Mouse (Mus musculus) MEL (cell line): ENCODE data around the gene Mansc1.

Experiments
- CTCF ChIP-seq, 3 experiments: IDR thresholded peaks in 2 of 3; conservative IDR thresholded peaks in 1 of 3; 2 replicates each; pipeline ENCODE4 v1.5.1; 2011 to 2012; ENCODE audit warnings: low read length in 3 of 3, low read depth in 2 of 3, mild to moderate bottlenecking in 2 of 3, improper control_type of control experiment in 1 of 3, inconsistent platforms in 1 of 3, mixed read lengths in 1 of 3, moderate library complexity in 1 of 3; ENCODE audit not compliant: control insufficient read depth in 1 of 3, insufficient read depth in 1 of 3, poor library complexity in 1 of 3, severe bottlenecking in 1 of 3
- EP300 ChIP-seq, 2 experiments: IDR thresholded peaks; 2 replicates each; pipeline ENCODE4 v1.6.1; 2011; ENCODE audit warnings: improper control_type of control experiment in 2 of 2, low read length in 2 of 2, low read depth in 1 of 2, mild to moderate bottlenecking in 1 of 2
- ETS1 ChIP-seq: IDR thresholded peaks from 2 replicates; pipeline ENCODE4 v1.6.1; 2012; ENCODE audit warnings: low read depth, mild to moderate bottlenecking, inconsistent platforms, low read length, improper control_type of control experiment, moderate library complexity
- KAT2A ChIP-seq: conservative IDR thresholded peaks from 2 replicates; pipeline ENCODE4 v1.6.1; 2012; ENCODE audit warnings: low read depth, low read length, improper control_type of control experiment, inconsistent platforms
- MAFK ChIP-seq: IDR thresholded peaks from 2 replicates; pipeline ENCODE4 v1.6.1; 2011; ENCODE audit warnings: low read depth, mild to moderate bottlenecking, low read length, improper control_type of control experiment, borderline replicate concordance
- MAZ ChIP-seq: IDR thresholded peaks from 2 replicates; pipeline ENCODE4 v1.6.1; 2012; ENCODE audit warnings: low read depth, mild to moderate bottlenecking, inconsistent platforms, low read length, improper control_type of control experiment
- POLR2A ChIP-seq, 2 experiments: IDR thresholded peaks; 2 replicates each; pipeline ENCODE4 v1.6.1; 2011 to 2012; ENCODE audit warnings: low read length in 2 of 2, mild to moderate bottlenecking in 2 of 2, control low read depth in 1 of 2, improper control_type of control experiment in 1 of 2, low read depth in 1 of 2, moderate library complexity in 1 of 2; ENCODE audit not compliant: control insufficient read depth in 1 of 2, insufficient read depth in 1 of 2, poor library complexity in 1 of 2
- POLR2AphosphoS5 ChIP-seq: IDR thresholded peaks from 2 replicates; pipeline ENCODE4 v1.6.1; 2012; ENCODE audit warnings: low read depth, borderline replicate concordance, mild to moderate bottlenecking, inconsistent platforms, low read length, moderate library complexity, mixed read lengths
- ZC3H11A ChIP-seq: IDR thresholded peaks from 2 replicates; pipeline ENCODE4 v1.6.1; 2012; ENCODE audit warnings: low read depth, mild to moderate bottlenecking, inconsistent platforms, low read length, improper control_type of control experiment
- ZMIZ1 ChIP-seq: IDR thresholded peaks from 2 replicates; pipeline ENCODE4 v1.6.1; 2012; ENCODE audit warnings: low read depth, mild to moderate bottlenecking, inconsistent platforms, low read length, improper control_type of control experiment, moderate library complexity

- TF ChIP-seq CTCF (IDR thresholded peaks at IDR 0.05 in 2 of 3, conservative IDR thresholded peaks at IDR 0.05 in 1 of 3; ENCODE audit: control insufficient read depth in 1 of 3, insufficient read depth in 1 of 3, low read depth in 2 of 3, low read length in 3 of 3, poor library complexity in 1 of 3, severe bottlenecking in 1 of 3) (no peak), EP300 (IDR thresholded peaks at IDR 0.05; ENCODE audit: low read depth in 1 of 2, low read length in 2 of 2) (no peak), ETS1 (no peak), POLR2A (IDR thresholded peaks at IDR 0.05; ENCODE audit: control insufficient read depth in 1 of 2, insufficient read depth in 1 of 2, low read depth in 1 of 2, low read length in 2 of 2, poor library complexity in 1 of 2) (no peak), ZMIZ1 (no peak), MAFK (no peak), ZC3H11A (no peak), MAZ (no peak), POLR2AphosphoS5 (no peak), KAT2A (no peak)
Observed at GRCm38 (mm10) chr6:134578039-134578438, 54.2 kb downstream of the Mansc1 start.
